In genomic region chr2:128737796-128738195, GRCm38 (mm10) we compare ENCODE assay signal across 21 mouse cellular contexts. TPM values are rescaled to one million over a fixed set of nuclear protein-coding genes. Genes with fewer than 3 reads are reported as not detected.
DNase-seq lines count a peak whose midpoint lies in the region; ATAC-seq and TF ChIP-seq lines count a peak whose summit lies in the region.
"Had no signal": no experiment of that assay in that cellular context is flagged by ENCODE, and none has a peak within 500 bp of the region (broad histone marks: within the 10 kb centered on the region; RNA-seq: fewer than 3 reads in every experiment).

No protein-coding gene starts in this region.

- H3K4me1 ChIP-seq in embryonic facial prominence, embryonic 15.5 days = peaks cover 40% of the 10 kb centered on the region
- peaks cover 5% of the 10 kb centered on the region for H3K4me1 ChIP-seq in embryonic facial prominence, embryonic 10.5 days
- peaks cover 3% of the 10 kb centered on the region; the same call in 1 of the 2 replicates for H3K4me1 ChIP-seq in liver, postnatal 0 days (ENCODE audit: insufficient read depth)
- no peaks in the 10 kb centered on the region for H3K4me1 ChIP-seq in liver, embryonic 11.5 days (replicated peaks; ENCODE audit: control insufficient read depth, insufficient read depth, low read length)
- H3K4me1 ChIP-seq in hindbrain, embryonic 13.5 days (replicated peaks) = no peaks in the 10 kb centered on the region
- peaks cover 8% of the 10 kb centered on the region for H3K4me1 ChIP-seq in heart, embryonic 12.5 days (replicated peaks)
- no peaks in the 10 kb centered on the region for H3K4me1 ChIP-seq in midbrain, embryonic 10.5 days

- no peaks in the 10 kb centered on the region; the same call in 1 of the 2 replicates for H3K36me3 ChIP-seq in embryonic facial prominence, embryonic 15.5 days
- H3K36me3 ChIP-seq in embryonic facial prominence, embryonic 10.5 days (replicated peaks) = peaks cover 47% of the 10 kb centered on the region
- H3K36me3 ChIP-seq in liver, postnatal 0 days (replicated peaks; ENCODE audit: insufficient read depth, low read length) = 0 out of 2 replicates have a peak, but pooled peaks cover 3% of the 10 kb centered on the region
- no peaks in the 10 kb centered on the region for H3K36me3 ChIP-seq in liver, embryonic 11.5 days (ENCODE audit: control insufficient read depth, insufficient read depth, low read length)
- H3K36me3 ChIP-seq in hindbrain, embryonic 13.5 days = no peaks in the 10 kb centered on the region
- H3K36me3 ChIP-seq in heart, embryonic 12.5 days = peaks cover 10% of the 10 kb centered on the region
- H3K36me3 ChIP-seq in midbrain, embryonic 10.5 days = no peaks in the 10 kb centered on the region
- H3K36me3 ChIP-seq: stomach, embryonic 15.5 days had no signal

- H3K4me3 ChIP-seq in embryonic facial prominence, embryonic 15.5 days (replicated peaks) = no peak overlapping the region
- no peak overlapping the region for H3K4me3 ChIP-seq in embryonic facial prominence, embryonic 10.5 days
- no peak overlapping the region for H3K4me3 ChIP-seq in liver, postnatal 0 days (ENCODE audit: low read depth, low read length)
- no peak overlapping the region for H3K4me3 ChIP-seq in liver, embryonic 11.5 days (ENCODE audit: low read depth, low read length)
- H3K4me3 ChIP-seq in hindbrain, embryonic 13.5 days = no peak overlapping the region
- no peak overlapping the region for H3K4me3 ChIP-seq in heart, embryonic 12.5 days
- no peak overlapping the region for H3K4me3 ChIP-seq in midbrain, embryonic 10.5 days
- H3K4me3 ChIP-seq: stomach, embryonic 15.5 days had no signal

- DNase-seq in embryonic facial prominence, embryonic 10.5 days (ENCODE audit: low spot score) = no peak
- no peak for DNase-seq in liver, postnatal 0 days
- DNase-seq in liver, embryonic 11.5 days (ENCODE audit: low spot score) = no peak
- DNase-seq in adrenal gland, postnatal 36 days = peak; percentile 43 to 61
- no peak for DNase-seq in midbrain, embryonic 10.5 days (ENCODE audit: low spot score)
- DNase-seq: B cell, adult 2 months; cerebellum, adult 11 months; heart, postnatal 4 days; kidney, postnatal 36 days; liver; lung, embryonic 14.5 days; lung, postnatal 4 days; thymus, adult 18-20 months; thymus, postnatal 4 days had no signal

- no peak for TF ChIP-seq CTCF in liver, postnatal 0 days (IDR thresholded peaks at IDR 0.05; ENCODE audit: low read depth)

- no peaks in the 10 kb centered on the region for H3K9me3 ChIP-seq in embryonic facial prominence, embryonic 15.5 days (replicated peaks)
- no peaks in the 10 kb centered on the region for H3K9me3 ChIP-seq in embryonic facial prominence, embryonic 10.5 days
- no peaks in the 10 kb centered on the region for H3K9me3 ChIP-seq in liver, postnatal 0 days (ENCODE audit: low read length)
- no peaks in the 10 kb centered on the region for H3K9me3 ChIP-seq in liver, embryonic 11.5 days (ENCODE audit: control insufficient read depth, low read length)
- no peaks in the 10 kb centered on the region for H3K9me3 ChIP-seq in hindbrain, embryonic 13.5 days
- H3K9me3 ChIP-seq in heart, embryonic 12.5 days (replicated peaks) = no peaks in the 10 kb centered on the region
- no peaks in the 10 kb centered on the region for H3K9me3 ChIP-seq in midbrain, embryonic 10.5 days (replicated peaks)
- H3K9me3 ChIP-seq: stomach, embryonic 15.5 days had no signal

- WGBS in embryonic facial prominence, embryonic 15.5 days = 73% methylated on average over 4 of the region's 4 CpGs
- 92% methylated on average over 4 of the region's 4 CpGs for WGBS in embryonic facial prominence, embryonic 10.5 days
- WGBS in liver, postnatal 0 days (ENCODE audit: insufficient replicate concordance) = 77% methylated on average over 4 of the region's 4 CpGs
- 81% methylated on average over 4 of the region's 4 CpGs for WGBS in liver, embryonic 11.5 days
- 93% methylated on average over 4 of the region's 4 CpGs for WGBS in hindbrain, embryonic 13.5 days
- 79% methylated on average over 4 of the region's 4 CpGs for WGBS in heart, embryonic 12.5 days
- WGBS in midbrain, embryonic 10.5 days = 92% methylated on average over 4 of the region's 4 CpGs

- no peaks in the 10 kb centered on the region for H3K27me3 ChIP-seq in embryonic facial prominence, embryonic 15.5 days
- H3K27me3 ChIP-seq in embryonic facial prominence, embryonic 10.5 days (replicated peaks; ENCODE audit: low read depth, poor library complexity, severe bottlenecking) = no peaks in the 10 kb centered on the region
- H3K27me3 ChIP-seq in liver, postnatal 0 days (ENCODE audit: insufficient read depth, low read length) = no peaks in the 10 kb centered on the region
- H3K27me3 ChIP-seq in liver, embryonic 11.5 days (replicated peaks; ENCODE audit: control insufficient read depth, insufficient read depth, low read length) = no peaks in the 10 kb centered on the region
- no peaks in the 10 kb centered on the region for H3K27me3 ChIP-seq in hindbrain, embryonic 13.5 days
- H3K27me3 ChIP-seq in heart, embryonic 12.5 days (replicated peaks) = no peaks in the 10 kb centered on the region
- no peaks in the 10 kb centered on the region for H3K27me3 ChIP-seq in midbrain, embryonic 10.5 days (ENCODE audit: low read depth, poor library complexity, severe bottlenecking)
- H3K27me3 ChIP-seq: stomach, embryonic 15.5 days had no signal

- peak overlapping the region; percentile 44; the same call in 1 of the 2 replicates for H3K27ac ChIP-seq in embryonic facial prominence, embryonic 15.5 days (replicated peaks)
- H3K27ac ChIP-seq in embryonic facial prominence, embryonic 10.5 days (replicated peaks) = no peak overlapping the region
- 0 out of 2 replicates have a peak overlapping the region, but pooled peaks have one; percentile 16 for H3K27ac ChIP-seq in liver, postnatal 0 days (ENCODE audit: low read depth)
- no peak overlapping the region for H3K27ac ChIP-seq in liver, embryonic 11.5 days (ENCODE audit: low read depth, low read length)
- no peak overlapping the region for H3K27ac ChIP-seq in hindbrain, embryonic 13.5 days
- H3K27ac ChIP-seq in heart, embryonic 12.5 days (ENCODE audit: poor library complexity, severe bottlenecking) = no peak overlapping the region
- no peak overlapping the region for H3K27ac ChIP-seq in midbrain, embryonic 10.5 days (replicated peaks)
- H3K27ac ChIP-seq: stomach, embryonic 15.5 days had no signal

- TF ChIP-seq EP300 in liver, postnatal 0 days (IDR thresholded peaks at IDR 0.05; ENCODE audit: low read depth) = no peak

- no peak overlapping the region for H3K4me2 ChIP-seq in embryonic facial prominence, embryonic 15.5 days (replicated peaks)
- no peak overlapping the region for H3K4me2 ChIP-seq in liver, postnatal 0 days (ENCODE audit: low read depth, low read length)
- no peak overlapping the region for H3K4me2 ChIP-seq in liver, embryonic 11.5 days
- no peak overlapping the region for H3K4me2 ChIP-seq in hindbrain, embryonic 13.5 days
- H3K4me2 ChIP-seq in heart, embryonic 12.5 days = no peak overlapping the region
- H3K4me2 ChIP-seq: lung, embryonic 14.5 days; stomach, embryonic 15.5 days had no signal

- no peak overlapping the region for H3K9ac ChIP-seq in embryonic facial prominence, embryonic 15.5 days
- no peak overlapping the region for H3K9ac ChIP-seq in liver, postnatal 0 days (replicated peaks)
- no peak overlapping the region for H3K9ac ChIP-seq in liver, embryonic 11.5 days (ENCODE audit: low read depth, low read length)
- no peak overlapping the region for H3K9ac ChIP-seq in hindbrain, embryonic 13.5 days
- H3K9ac ChIP-seq in heart, embryonic 12.5 days = no peak overlapping the region
- H3K9ac ChIP-seq: lung, embryonic 14.5 days; stomach, embryonic 15.5 days had no signal

- ATAC-seq in embryonic facial prominence, embryonic 15.5 days (ENCODE audit: insufficient number of reproducible peaks, low FRiP score, low TSS enrichment, low read depth) = no peak
- no peak for ATAC-seq in liver, postnatal 0 days
- ATAC-seq in liver, embryonic 11.5 days (replicated peaks; ENCODE audit: low FRiP score) = no peak
- ATAC-seq in hindbrain, embryonic 13.5 days (ENCODE audit: low FRiP score) = no peak
- ATAC-seq in heart, embryonic 12.5 days (ENCODE audit: insufficient number of reproducible peaks, low FRiP score) = no peak
- ATAC-seq: forebrain, embryonic 14.5 days; intestine, embryonic 16.5 days had no signal

RNA-seq across cellular contexts. Expression of gene Mertk, which starts 39.0 kb away (rescaled TPM):
- 10.2 and 10.3 TPM in 2 replicates for polyA plus RNA-seq in embryonic facial prominence, embryonic 15.5 days (2015; fragmentation: Nextera tagmentation; extraction: Ambion mirVana)
- 9.3 and 12.2 TPM in 2 replicates for polyA plus RNA-seq in embryonic facial prominence, embryonic 10.5 days (2016; fragmentation: Nextera tagmentation; extraction: Ambion mirVana)
- 5.2 and 6.1 TPM in 2 replicates for polyA plus RNA-seq in liver, postnatal 0 days (2015; fragmentation: Nextera tagmentation; extraction: Ambion mirVana)
- polyA plus RNA-seq in liver, embryonic 11.5 days (2014; fragmentation: Nextera tagmentation; extraction: Ambion mirVana) = 4.9 and 6.6 TPM in 2 replicates
- total RNA-seq in adrenal gland, postnatal 36 days (2021) = 10 to 100 TPM in 1 of 2 experiments, 1 to 10 TPM in 1; 9.1 to 15.4 TPM
- polyA plus RNA-seq in hindbrain, embryonic 13.5 days (2015; fragmentation: Nextera tagmentation; extraction: Ambion mirVana) = 2.0 and 2.1 TPM in 2 replicates
- 5.0 and 6.0 TPM in 2 replicates for polyA plus RNA-seq in heart, embryonic 12.5 days (2016; fragmentation: Nextera tagmentation; extraction: Ambion mirVana)
- 3.1 and 3.7 TPM in 2 replicates for polyA plus RNA-seq in midbrain, embryonic 10.5 days (2016; fragmentation: Nextera tagmentation; extraction: Ambion mirVana)
- total RNA-seq: neutrophil, adult 5-6 weeks had no signal

RNA-seq across cellular contexts. Expression of gene Anapc1, which starts 50.6 kb away (rescaled TPM):
- polyA plus RNA-seq in embryonic facial prominence, embryonic 15.5 days (2015; fragmentation: Nextera tagmentation; extraction: Ambion mirVana) = 52.0 and 55.4 TPM in 2 replicates
- polyA plus RNA-seq in embryonic facial prominence, embryonic 10.5 days (2016; fragmentation: Nextera tagmentation; extraction: Ambion mirVana) = 83.1 and 93.4 TPM in 2 replicates
- polyA plus RNA-seq in liver, postnatal 0 days (2015; fragmentation: Nextera tagmentation; extraction: Ambion mirVana) = 7.4 and 10.2 TPM in 2 replicates
- 88.6 and 98.9 TPM in 2 replicates for polyA plus RNA-seq in liver, embryonic 11.5 days (2014; fragmentation: Nextera tagmentation; extraction: Ambion mirVana)
- 10 to 100 TPM; 69.7 to 75.5 TPM for total RNA-seq in adrenal gland, postnatal 36 days (2021)
- 44.3 and 45.4 TPM in 2 replicates for polyA plus RNA-seq in hindbrain, embryonic 13.5 days (2015; fragmentation: Nextera tagmentation; extraction: Ambion mirVana)
- 58.9 and 63.6 TPM in 2 replicates for polyA plus RNA-seq in heart, embryonic 12.5 days (2016; fragmentation: Nextera tagmentation; extraction: Ambion mirVana)
- polyA plus RNA-seq in midbrain, embryonic 10.5 days (2016; fragmentation: Nextera tagmentation; extraction: Ambion mirVana) = 73.9 and 78.3 TPM in 2 replicates

Comparison
In these comparisons a context has a peak if more than half of its experiments do, and no peak if none do; other contexts are left out.
1. H3K27ac ChIP-seq: peak in embryonic facial prominence, embryonic 15.5 days (single experiment) and liver, postnatal 0 days (single experiment); none in embryonic facial prominence, embryonic 10.5 days (single experiment), liver, embryonic 11.5 days (single experiment), hindbrain, embryonic 13.5 days (single experiment), heart, embryonic 12.5 days (single experiment) and midbrain, embryonic 10.5 days (single experiment).
2. DNase-seq: peak in adrenal gland, postnatal 36 days (2 of 2); none in embryonic facial prominence, embryonic 10.5 days (single experiment), liver, postnatal 0 days (single experiment), liver, embryonic 11.5 days (single experiment) and midbrain, embryonic 10.5 days (single experiment).